Mouse (Mus musculus) embryonic stem cell, embryonic (primary cell): Measurements from ENCODE around the gene Upk2.

Experiments used
- CTCF ChIA-PET, 4 experiments: fragments of 300-600 bp in 2 of 4; fragments of 350-600 bp in 2 of 4; sonication (Branson Sonifier 250); formaldehyde crosslinking; loops; one replicate each; lab custom pipeline; 2022; ENCODE audit warnings: inconsistent platforms in 2 of 4; lab: Charles Lee
- POLR2A ChIA-PET, 4 experiments: fragments of 300-600 bp in 2 of 4; fragments of 350-600 bp in 2 of 4; sonication (Branson Sonifier 250); formaldehyde crosslinking; loops; one replicate each; lab custom pipeline; 2022; ENCODE audit warnings: antibody characterized with exemption in 4 of 4, inconsistent platforms in 1 of 4; lab: Charles Lee

Upk2 gene

DNA sequence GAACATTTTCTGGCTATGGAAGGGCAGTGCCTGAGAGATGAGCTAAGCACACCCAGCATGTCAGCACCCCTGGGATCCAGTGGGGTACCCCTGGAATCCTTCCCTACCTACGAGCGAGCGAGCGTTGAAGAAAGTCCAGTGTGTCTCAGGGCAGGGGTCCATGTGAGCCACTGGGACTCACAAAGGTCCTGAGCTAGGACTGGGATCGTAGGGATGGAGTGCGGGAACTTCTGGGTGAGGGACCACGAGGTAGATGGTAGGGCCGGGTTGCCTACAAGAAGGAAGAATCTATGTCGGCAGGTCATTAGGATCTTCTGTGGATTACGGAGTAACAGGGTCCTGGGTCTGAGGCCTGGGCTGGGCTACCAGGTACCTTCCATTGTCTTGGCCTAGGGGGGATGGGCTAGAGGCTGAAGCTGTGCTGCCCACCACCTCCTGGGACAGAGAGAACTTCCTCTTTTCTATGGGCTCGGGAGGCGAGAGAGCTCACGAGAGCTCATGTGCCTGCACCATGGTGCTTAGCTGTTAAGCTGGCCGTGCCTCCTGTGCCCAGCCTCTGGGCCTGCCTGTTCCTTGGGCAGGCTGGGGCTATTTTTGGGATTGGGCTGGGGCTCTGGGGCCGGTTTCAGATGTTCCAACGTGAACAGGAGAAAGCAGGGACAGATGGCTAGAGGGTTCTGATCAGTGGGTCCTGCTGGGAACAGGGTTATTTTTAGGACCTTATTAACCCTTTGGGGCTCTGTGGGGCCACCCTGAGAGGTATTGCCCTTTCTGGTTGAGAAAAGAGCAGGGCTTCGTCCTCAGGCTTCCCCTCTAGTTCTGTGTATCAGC, 38.1 kb upstream of the Upk2 start:
- POLR2A ChIA-PET, result interaction anchor here in 3 of 4 experiments (0.6 to 13.8 kb wide), 12 partner anchors 4 to 404 kb away, joined by 3 to 253 read pairs (median 4); partner anchors contain the start of genes Bcl9l (in 2 of the 3) and Foxr1 (in 1 of the 3)
- CTCF ChIA-PET, result interaction anchor here in 3 of 4 experiments (0.8 to 2.2 kb wide), 6 partner anchors 9 to 22 kb away, joined by 3 to 6 read pairs (median 4); partner anchors contain the start of gene Bcl9l (in 2 of the 3)

- ChIA-PET CTCF (interaction anchor here (0.6 to 2.4 kb wide), 17 partner anchors 8 to 761 kb away, joined by 3 to 11 read pairs (median 4); partner anchors contain the start of genes Bcl9l (in 3 of the 4) and Upk2 (in 1 of the 4)), POLR2A (interaction anchor here in 3 of 4 experiments (0.7 to 13.8 kb wide), 26 partner anchors 5 to 403 kb away, joined by 3 to 253 read pairs (median 5); partner anchors contain the start of genes Bcl9l (in 3 of the 3), Foxr1 (in 1 of the 3), H2afx (in 1 of the 3) and Upk2 (in 1 of the 3))
These were observed 36.6 kb upstream of the Upk2 start for GRCm38 (mm10) chr9:44491351-44491750.

GRCm38 (mm10) chr9:44490086-44490967, 35.6 kb upstream of the Upk2 start:
- ChIA-PET POLR2A (interaction anchor here (0.6 to 13.8 kb wide), 27 partner anchors 4 to 950 kb away, joined by 3 to 253 read pairs (median 4); partner anchors contain the start of genes Bcl9l (in 1 of the 4), Ccdc84 (in 1 of the 4), H2afx (in 1 of the 4) and Upk2 (in 1 of the 4)), CTCF (interaction anchor here (0.5 to 4.7 kb wide), 22 partner anchors 8 to 255 kb away, joined by 3 to 22 read pairs (median 4); partner anchors contain the start of genes Bcl9l (in 2 of the 4) and Vps11 (in 1 of the 4))

DNA sequence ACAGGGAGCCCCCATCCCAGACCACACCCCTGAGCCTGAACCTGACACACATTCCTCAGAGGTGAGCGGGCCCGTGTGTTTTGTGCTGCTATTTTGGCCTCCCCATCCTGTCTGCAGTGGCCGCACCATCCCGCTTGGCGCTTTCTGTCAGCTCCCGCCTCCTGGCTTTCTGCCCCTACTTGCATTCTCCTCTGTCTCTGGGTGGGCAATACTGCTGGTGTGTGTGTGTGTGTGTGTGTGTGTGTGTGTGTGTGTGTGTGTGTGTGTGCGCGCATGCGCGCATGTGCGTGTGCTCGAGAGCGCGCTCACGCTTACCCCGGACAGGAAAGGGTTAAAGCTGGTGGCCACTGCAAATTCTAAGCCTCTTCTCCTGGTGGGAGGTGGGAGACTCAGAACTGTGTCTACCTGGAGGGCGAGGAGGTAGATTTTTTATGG, 34.9 kb upstream of the Upk2 start:
- ChIA-PET CTCF (interaction anchor here in 3 of 4 experiments (0.5 to 4.7 kb wide), 17 partner anchors 8 to 254 kb away, joined by 3 to 22 read pairs (median 4); partner anchors contain the start of gene Vps11 (in 1 of the 3)), POLR2A (interaction anchor here (0.6 to 11.8 kb wide), 29 partner anchors 7 to 950 kb away, joined by 3 to 253 read pairs (median 3); partner anchors contain the start of genes Foxr1 (in 1 of the 4), H2afx (in 1 of the 4), Hinfp (in 1 of the 4) and Upk2 (in 1 of the 4))

GRCm38 (mm10) chr9:44488855-44489381, 34.1 kb upstream of the Upk2 start:
- POLR2A ChIA-PET, result interaction anchor here in 3 of 4 experiments (0.6 to 11.8 kb wide), 15 partner anchors 8 to 183 kb away, joined by 3 to 253 read pairs (median 3); partner anchors contain the start of genes Foxr1 (in 1 of the 3), H2afx (in 1 of the 3) and Hinfp (in 1 of the 3)

GRCm38 (mm10) chr9:44488416-44488815, 33.6 kb upstream of the Upk2 start:
- CTCF ChIA-PET, result interaction anchor here in 3 of 4 experiments (0.6 to 4.7 kb wide), 7 partner anchors 9 to 22 kb away, joined by 3 to 22 read pairs (median 5); no protein-coding TSS in a partner anchor
- POLR2A ChIA-PET, result interaction anchor here in 2 of 4 experiments (0.9 to 11.8 kb wide), 7 partner anchors 9 to 157 kb away, joined by 3 to 253 read pairs (median 3); no protein-coding TSS in a partner anchor

More at GRCm38 (mm10) chr9:44488855-44489381, 34.1 kb upstream of the Upk2 start:
- CTCF ChIA-PET, result interaction anchor here in 3 of 4 experiments (0.6 to 4.7 kb wide), 8 partner anchors 9 to 157 kb away, joined by 3 to 22 read pairs (median 5); no protein-coding TSS in a partner anchor

DNA sequence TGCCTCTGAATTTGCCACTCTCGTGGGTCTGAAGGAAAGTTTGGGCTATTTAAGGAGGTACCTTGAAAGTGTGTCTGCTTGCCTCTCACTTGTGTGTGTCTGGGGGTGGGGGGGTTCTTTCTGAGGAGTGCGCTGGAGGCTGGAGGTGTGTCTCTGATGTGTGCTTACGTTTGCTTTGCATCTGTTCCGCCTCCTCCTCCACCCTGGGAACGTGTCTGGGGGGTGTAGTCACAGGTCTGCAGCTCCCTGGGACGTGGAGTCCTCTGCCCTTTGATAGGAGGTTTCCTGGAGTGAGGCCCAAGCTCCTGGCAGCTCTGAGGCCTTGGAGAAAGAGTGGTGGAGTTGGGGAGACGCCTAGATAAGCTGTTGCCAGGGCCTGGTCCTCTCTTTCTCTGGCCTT, 32.7 kb upstream of the Upk2 start:
- ChIA-PET POLR2A (interaction anchor here in 3 of 4 experiments (0.6 to 11.8 kb wide), 10 partner anchors 9 to 150 kb away, joined by 3 to 253 read pairs (median 4); no protein-coding TSS in a partner anchor), CTCF (interaction anchor here in 3 of 4 experiments (0.6 to 4.7 kb wide), 7 partner anchors 8 to 695 kb away, joined by 3 to 22 read pairs (median 3); no protein-coding TSS in a partner anchor)

- ChIA-PET POLR2A (interaction anchor here (0.7 to 11.8 kb wide), 9 partner anchors 8 to 108 kb away, joined by 3 to 253 read pairs (median 5); partner anchors contain the start of gene Hyou1 (in 1 of the 4)), CTCF (interaction anchor here (0.6 to 4.7 kb wide), 11 partner anchors 8 to 696 kb away, joined by 3 to 22 read pairs (median 3); no protein-coding TSS in a partner anchor)
These were observed 32.1 kb upstream of the Upk2 start for GRCm38 (mm10) chr9:44486741-44487421.

- CTCF ChIA-PET, result interaction anchor here (0.6 to 4.7 kb wide), 9 partner anchors 7 to 418 kb away, joined by 3 to 22 read pairs (median 3); no protein-coding TSS in a partner anchor
- POLR2A ChIA-PET, result interaction anchor here (0.7 to 11.8 kb wide), 9 partner anchors 8 to 107 kb away, joined by 3 to 253 read pairs (median 3); partner anchors contain the start of genes Ccdc84 (in 1 of the 4) and Hyou1 (in 1 of the 4)
These were observed 31.6 kb upstream of the Upk2 start for GRCm38 (mm10) chr9:44486335-44486734.

DNA sequence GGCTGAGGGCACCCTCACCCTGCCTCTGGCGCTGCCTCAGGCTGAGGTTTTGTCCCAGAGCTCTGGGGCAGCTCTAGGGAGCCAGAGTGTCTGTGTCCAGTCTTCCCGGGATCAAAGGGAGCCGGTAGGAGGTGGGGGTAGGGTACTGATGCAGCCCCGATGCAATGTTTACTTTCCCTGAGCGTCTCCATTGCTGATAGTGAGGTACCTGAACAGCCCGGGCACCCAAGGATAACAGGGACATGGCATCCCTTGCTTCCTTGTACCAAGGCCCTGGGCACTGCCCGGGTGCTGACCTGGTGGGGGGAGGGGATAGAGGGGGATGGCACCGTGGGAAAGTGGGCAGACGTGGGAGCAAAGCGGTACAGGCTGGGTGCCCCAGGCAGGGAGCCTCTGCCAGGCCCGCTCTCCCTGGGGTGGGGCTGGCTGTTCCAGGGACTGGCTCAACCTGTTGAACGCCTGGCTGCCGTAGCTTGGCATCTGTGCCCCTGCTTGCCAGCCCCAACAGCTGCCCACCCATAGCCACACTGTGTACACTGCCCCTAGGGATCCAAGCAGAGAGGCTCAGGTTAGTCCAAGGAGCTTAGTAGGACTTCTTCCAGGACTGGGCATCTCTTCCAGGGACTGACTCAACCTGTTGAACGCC, 30.9 kb upstream of the Upk2 start:
- ChIA-PET CTCF (interaction anchor here in 3 of 4 experiments (0.6 to 2.3 kb wide), 5 partner anchors 10 to 419 kb away, joined by 3 to 10 read pairs (median 4); no protein-coding TSS in a partner anchor), POLR2A (interaction anchor here in 3 of 4 experiments (0.6 to 11.8 kb wide), 10 partner anchors 11 to 368 kb away, joined by 3 to 253 read pairs (median 4); partner anchors contain the start of genes Ccdc84 (in 1 of the 3) and Hyou1 (in 1 of the 3))

DNA sequence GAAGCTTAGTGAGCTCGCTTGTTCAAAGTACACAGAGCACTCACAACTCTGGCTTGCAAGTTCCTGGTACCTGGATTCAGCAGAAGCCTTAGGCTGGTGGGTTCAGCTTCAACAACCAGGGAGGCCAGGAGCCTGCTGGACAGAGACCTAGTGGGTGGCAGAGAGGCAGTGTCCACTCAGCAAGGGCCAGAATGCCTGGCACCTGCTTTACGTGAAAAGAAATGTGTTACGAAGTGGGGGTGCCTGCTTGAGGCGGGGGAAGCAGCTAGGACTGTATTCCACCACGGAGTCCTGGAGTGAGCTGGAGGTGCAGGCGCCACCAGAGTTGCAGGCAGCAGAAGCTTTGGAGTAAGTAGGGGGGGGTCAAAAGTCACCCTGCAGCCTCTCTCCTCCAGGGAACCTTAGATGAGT, 30.3 kb upstream of the Upk2 start:
- ChIA-PET POLR2A (interaction anchor here in 2 of 4 experiments (0.6 to 11.8 kb wide), 9 partner anchors 12 to 369 kb away, joined by 3 to 253 read pairs (median 4); no protein-coding TSS in a partner anchor), CTCF (interaction anchor here in 2 of 4 experiments (0.6 to 3.2 kb wide), 4 partner anchors 9 to 25 kb away, joined by 3 to 62 read pairs (median 4); no protein-coding TSS in a partner anchor)

DNA sequence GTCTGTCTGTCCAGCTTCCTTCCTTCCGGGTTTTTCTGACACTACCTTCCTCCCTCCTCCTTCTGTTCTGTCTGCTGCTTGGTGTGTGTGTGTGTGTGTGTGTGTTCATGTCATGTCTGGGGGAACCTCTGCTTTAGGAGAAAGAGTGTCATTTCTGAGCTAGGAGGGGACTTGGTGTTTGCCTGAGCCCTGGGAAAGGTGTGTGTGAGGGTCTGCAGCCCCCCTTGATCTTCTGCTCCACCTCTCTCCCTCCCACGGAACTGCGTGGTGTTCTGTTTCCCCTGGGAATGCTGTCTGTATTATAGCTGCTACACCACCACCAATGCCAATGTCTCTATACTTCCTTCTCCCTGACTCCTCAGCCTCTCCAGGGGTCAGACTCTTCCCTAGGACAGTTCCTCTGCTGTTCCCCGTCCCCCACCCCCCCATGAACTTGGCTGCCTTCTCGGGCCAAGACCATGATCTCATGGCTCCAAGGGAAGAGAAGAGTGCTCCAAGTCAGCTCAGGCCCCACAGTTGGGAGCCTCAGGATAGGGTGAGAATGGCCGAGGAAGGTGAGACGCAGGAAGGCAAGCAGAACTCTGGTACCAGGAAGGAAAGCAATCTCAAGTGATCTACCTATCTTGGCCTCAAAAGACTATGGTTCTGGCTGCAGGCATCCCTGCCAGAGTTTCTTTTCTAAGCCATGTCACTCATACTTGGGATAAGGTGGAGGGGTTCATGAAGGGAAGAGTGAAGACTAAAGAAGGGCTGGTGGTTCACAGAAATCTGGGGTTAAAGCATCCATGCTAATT, 29.7 kb upstream of the Upk2 start:
- CTCF ChIA-PET, result interaction anchor here (0.6 to 3.2 kb wide), 9 partner anchors 9 to 168 kb away, joined by 3 to 62 read pairs (median 4); no protein-coding TSS in a partner anchor
- POLR2A ChIA-PET, result interaction anchor here in 3 of 4 experiments (0.6 to 11.8 kb wide), 12 partner anchors 12 to 119 kb away, joined by 3 to 253 read pairs (median 6); partner anchors contain the start of gene Ccdc84 (in 1 of the 3)

DNA sequence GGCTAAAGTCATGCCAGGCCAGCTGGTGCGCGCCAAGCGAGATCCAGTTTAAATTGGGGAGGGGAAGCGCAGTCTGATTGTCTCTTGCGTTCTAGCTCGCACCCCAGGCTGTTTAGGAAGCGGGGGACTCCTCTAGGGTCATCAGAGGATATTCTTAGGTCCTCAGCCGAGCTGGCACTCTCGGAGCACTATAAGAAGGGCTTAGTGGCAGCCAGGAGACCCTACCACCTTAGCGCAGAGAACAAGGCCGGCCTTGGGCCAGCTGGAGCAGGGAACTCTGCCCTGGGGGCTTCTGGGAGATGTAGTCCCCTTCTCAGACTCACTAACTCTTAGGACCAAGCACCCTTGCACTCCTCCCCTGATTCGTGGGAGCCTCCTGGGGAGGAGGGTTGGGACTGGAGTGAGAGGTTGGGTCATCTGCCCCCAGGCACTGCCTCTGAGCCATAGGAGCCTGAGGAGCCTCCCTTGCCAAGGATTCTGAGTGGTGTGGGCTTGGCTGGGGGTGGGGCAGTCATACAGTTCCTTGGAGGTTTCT, 28.8 kb upstream of the Upk2 start:
- POLR2A ChIA-PET, result interaction anchor here (0.6 to 11.8 kb wide), 23 partner anchors 9 to 172 kb away, joined by 3 to 253 read pairs (median 5); partner anchors contain the start of genes Ccdc84 (in 1 of the 4), Ddx6 (in 1 of the 4), Trappc4 (in 1 of the 4) and Upk2 (in 1 of the 4)
- CTCF ChIA-PET, result interaction anchor here (0.8 to 3.2 kb wide), 16 partner anchors 8 to 168 kb away, joined by 3 to 62 read pairs (median 6); partner anchors contain the start of gene Upk2 (in 1 of the 4)
